Mouse (Mus musculus) small intestine, adult 2 months (tissue): ENCODE data around the gene Pigr. TPM values are rescaled to one million over a fixed set of nuclear protein-coding genes. Genes with fewer than 3 reads are reported as not detected.
A peak's percentile ranks its signal among the peaks of the same experiment; 100 is the strongest.

ENCODE experiments used
- H3K27ac ChIP-seq: fragments of 200-500 bp; 2 replicates; pipeline ENCODE4 v1.5.1; 2012; ENCODE audit warnings: low read depth, low read length, control low read depth, inconsistent platforms; ENCODE audit not compliant: insufficient read depth
- H3K27me3 ChIP-seq: fragments of 200-500 bp; 2 replicates; pipeline ENCODE4 v1.6.1; 2012; ENCODE audit warnings: mild to moderate bottlenecking, moderate library complexity, low read length, inconsistent platforms; ENCODE audit not compliant: control insufficient read depth, insufficient read depth
- H3K36me3 ChIP-seq: fragments of 200-500 bp; 2 replicates; pipeline ENCODE4 v1.6.1; 2012; ENCODE audit warnings: mild to moderate bottlenecking, low read length, control low read depth, inconsistent platforms; ENCODE audit not compliant: control insufficient read depth, insufficient read depth
- H3K4me1 ChIP-seq: fragments of 200-500 bp; 2 replicates; pipeline ENCODE4 v1.6.1; 2012; ENCODE audit warnings: low read length, inconsistent platforms, mixed read lengths; ENCODE audit not compliant: control insufficient read depth, insufficient read depth, insufficient read length
- H3K4me3 ChIP-seq: fragments of 200-500 bp; 2 replicates; pipeline ENCODE4 v1.5.1; 2012; ENCODE audit warnings: low read depth, mild to moderate bottlenecking, control low read depth, inconsistent platforms, low read length, moderate library complexity
- CTCF ChIP-seq: fragments of 200-500 bp; IDR thresholded peaks from 2 replicates; pipeline ENCODE4 v1.5.1; 2012; ENCODE audit warnings: low read depth, mild to moderate bottlenecking, control low read depth, inconsistent platforms, low read length, moderate library complexity, mixed read lengths; ENCODE audit not compliant: insufficient replicate concordance, insufficient read length; ENCODE audit errors: extremely low read depth
- POLR2A ChIP-seq: fragments of 200-500 bp; IDR thresholded peaks from 2 replicates; pipeline ENCODE4 v1.6.1; 2012; ENCODE audit warnings: low read depth, mild to moderate bottlenecking, control low read depth, inconsistent platforms, low read length, moderate library complexity
- WGBS: fragments of 180-500 bp; shearing (Covaris S2); methylation state at CpG from one replicate; pipeline ENCODE4 v1.1.7; 2018; 5-methylcytosine and 5-hydroxymethylcytosine counted together
- polyA plus RNA-seq: library from polyadenylated mRNA; depleted of rRNA; stranded (reverse); fragments of >200 nt; gene quantifications from 2 replicates; pipeline ENCODE4 v1.2.3, GENCODE M21; 2012; rRNA removed

Gene Pigr
- 747 and 1,110 TPM in 2 replicates for polyA plus RNA-seq

- Histone ChIP-seq H3K36me3 (peaks cover 15% of the 10 kb centered on the region), H3K27me3 (no peaks in the 10 kb centered on the region), H3K4me3 (peak within 1 kb of the TSS; percentile 72), H3K27ac (peak within 1 kb of the TSS; percentile 96), H3K4me1 (peaks cover 29% of the 10 kb centered on the region)
- TF ChIP-seq CTCF (no peak), POLR2A (peak; percentile 36; the same call in 1 of the 2 replicates)
- 19% methylated on average over 5 of the region's 5 CpGs for WGBS
Measured at GRCm38 (mm10) chr1:130826448-130826847, at the start of gene Pigr. Pigr (plus strand) TSS chr1:130826684.

GRCm38 (mm10) chr1:130779867-130780266 is 46.6 kb upstream of the Pigr start:
- Histone ChIP-seq H3K36me3 (no peaks in the 10 kb centered on the region), H3K4me3 (no peak overlapping the region), H3K27me3 (no peaks in the 10 kb centered on the region), H3K4me1 (no peaks in the 10 kb centered on the region), H3K27ac (no peak overlapping the region)
- WGBS = 86% methylated on average over 3 of the region's 3 CpGs
- TF ChIP-seq CTCF = no peak

GRCm38 (mm10) chr1:130784054-130784453 is 42.4 kb upstream of the Pigr start:
- TF ChIP-seq CTCF (peak; percentile 32; the same call in 1 of the 2 replicates), POLR2A (no peak)
- Histone ChIP-seq H3K4me1 (no peaks in the 10 kb centered on the region), H3K27me3 (no peaks in the 10 kb centered on the region), H3K27ac (no peak overlapping the region), H3K4me3 (no peak overlapping the region), H3K36me3 (no peaks in the 10 kb centered on the region)
- WGBS = 11% methylated on average over 4 of the region's 4 CpGs

- 27% methylated on average over 4 of the region's 4 CpGs for WGBS
- H3K4me1 ChIP-seq = no peaks in the 10 kb centered on the region
- no peak overlapping the region for H3K4me3 ChIP-seq
- no peak overlapping the region for H3K27ac ChIP-seq
- TF ChIP-seq POLR2A (no peak), CTCF (peak; percentile 77; the same call in 1 of the 2 replicates)
- H3K36me3 ChIP-seq = no peaks in the 10 kb centered on the region
- no peaks in the 10 kb centered on the region for H3K27me3 ChIP-seq
Measured at GRCm38 (mm10) chr1:130787001-130787400, 39.5 kb upstream of the Pigr start.

GRCm38 (mm10) chr1:130789512-130790451 is 36.7 kb upstream of the Pigr start:
- 78% methylated on average over 3 of the region's 3 CpGs for WGBS
- Histone ChIP-seq H3K27me3 (no peaks in the 10 kb centered on the region), H3K36me3 (no peaks in the 10 kb centered on the region), H3K4me3 (no peak overlapping the region), H3K27ac (no peak overlapping the region), H3K4me1 (no peaks in the 10 kb centered on the region)
- TF ChIP-seq CTCF = no peak
- no peak for TF ChIP-seq POLR2A

GRCm38 (mm10) chr1:130795331-130795730 is 31.2 kb upstream of the Pigr start:
- TF ChIP-seq CTCF (no peak), POLR2A (no peak)
- H3K27ac ChIP-seq = no peak overlapping the region
- no peak overlapping the region for H3K4me3 ChIP-seq
- H3K36me3 ChIP-seq = no peaks in the 10 kb centered on the region
- H3K4me1 ChIP-seq = peaks cover 15% of the 10 kb centered on the region; the same call in 1 of the 2 replicates
- 81% methylated on average over 2 of the region's 2 CpGs for WGBS
- no peaks in the 10 kb centered on the region for H3K27me3 ChIP-seq

- Histone ChIP-seq H3K27me3 (no peaks in the 10 kb centered on the region), H3K4me1 (peaks cover 31% of the 10 kb centered on the region), H3K36me3 (no peaks in the 10 kb centered on the region), H3K4me3 (no peak overlapping the region), H3K27ac (peak overlapping the region; percentile 100)
- TF ChIP-seq POLR2A (no peak), CTCF (no peak)
- 37% methylated on average over 8 of the region's 8 CpGs for WGBS
Measured at GRCm38 (mm10) chr1:130796967-130797684, 29.4 kb upstream of the Pigr start.
